Mouse (Mus musculus) megakaryocyte-erythroid progenitor cell, adult 5-6 weeks (primary cell): Measurements from ENCODE around the gene Nhs. TPM values are rescaled to one million over a fixed set of nuclear protein-coding genes. Genes with fewer than 3 reads are reported as not detected.

Experiments
- ATAC-seq: replicated peaks from 2 replicates; pipeline ENCODE4 v1.8.0; 2016; ENCODE audit warnings: mild to moderate bottlenecking, inconsistent platforms; ENCODE audit not compliant: severe bottlenecking, poor library complexity, low FRiP score, low TSS enrichment
- total RNA-seq, 2 experiments: library from RNA; stranded (forward) in 1 of 2; stranded (reverse) in 1 of 2; fragments of 200-1000, 215-1000 nt in 1 of 2; fragments of >200 nt in 1 of 2; fragmentation: Nextera tagmentation in 1 of 2; gene quantifications; 2 replicates each; pipeline ENCODE4 v1.2.3; 2014 to 2017

Nhs gene
- total RNA-seq (2014; fragmentation: Nextera tagmentation), result 0.25 TPM in 1 of 2 replicates, not detected in the other
- total RNA-seq (2017), result not detected in 2 replicates

DNA sequence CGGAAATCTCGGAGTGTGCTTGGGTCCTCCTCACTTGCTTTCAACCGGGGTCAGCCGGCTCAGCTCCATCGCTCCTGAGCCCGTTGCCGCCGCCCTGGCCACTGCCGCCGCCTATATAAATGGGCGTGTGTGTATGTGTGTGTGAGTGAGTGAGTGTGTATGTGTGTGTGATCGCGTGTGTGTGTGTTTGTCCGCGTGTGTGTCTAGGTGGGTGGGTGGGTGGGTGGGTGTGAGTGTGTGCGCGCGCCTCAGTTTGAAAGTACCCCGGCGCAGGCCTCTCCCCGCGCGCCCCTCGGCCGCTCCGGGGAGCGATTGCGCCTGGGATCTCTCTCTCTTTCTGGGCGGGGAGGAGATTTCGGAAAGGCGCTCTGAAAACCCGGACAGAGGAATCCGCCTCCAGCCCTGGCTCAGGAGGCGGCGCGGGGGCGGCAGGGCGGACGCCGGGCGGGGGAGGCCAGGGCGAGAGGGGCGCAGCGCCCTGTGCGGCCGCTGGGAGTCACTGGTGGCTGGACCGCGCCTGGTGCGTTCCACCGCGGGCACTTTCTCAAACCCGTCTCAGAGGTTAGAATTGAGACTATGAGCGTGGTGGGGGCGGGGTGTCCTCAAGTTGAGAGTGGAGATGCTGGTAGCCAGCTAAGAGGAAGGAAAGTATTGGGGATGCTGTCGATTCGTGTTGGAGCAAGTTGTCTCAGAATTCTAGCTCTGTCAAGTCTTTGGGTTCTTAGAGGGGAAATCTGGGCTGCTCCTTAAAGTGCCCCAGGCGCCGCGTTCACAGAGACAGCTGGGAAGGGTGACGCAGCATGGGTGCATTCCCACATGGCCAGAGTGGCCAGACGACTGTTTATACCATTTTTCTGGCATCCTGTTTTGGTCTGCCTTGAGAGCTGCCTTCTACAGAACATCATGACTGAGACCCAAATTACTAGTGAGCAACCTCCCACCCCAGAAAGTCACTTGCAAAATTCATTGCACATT lies at the start of gene Nhs:
Nhs (minus strand) TSS at position 94 of the 975 bp plus-strand sequence.
- ATAC-seq, result peak; percentile 76

DNA sequence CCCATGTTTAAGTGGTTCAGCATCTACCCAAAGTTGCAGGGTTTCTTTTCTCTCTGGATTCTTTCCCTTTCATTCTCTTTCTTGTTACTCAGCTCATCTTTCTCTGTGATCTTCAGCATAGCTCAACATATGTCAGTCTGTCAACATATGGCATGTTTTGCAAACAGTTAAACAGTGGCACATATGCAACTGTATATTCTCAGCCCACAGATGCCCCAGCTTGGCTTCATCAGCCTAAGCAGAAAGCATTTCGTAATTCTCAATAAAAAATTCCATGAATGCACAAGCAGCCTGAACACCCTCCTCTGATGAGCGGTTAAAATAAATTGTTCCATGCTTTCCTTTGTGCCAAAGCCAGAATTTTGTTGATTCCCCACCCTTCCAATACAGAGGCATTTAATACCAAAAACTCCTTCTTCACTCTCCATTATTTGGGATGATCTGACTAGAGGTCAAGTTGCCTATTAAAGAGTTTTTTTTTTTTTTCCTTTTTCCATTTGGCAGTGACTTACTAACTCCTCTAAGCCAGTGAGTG lies 46.9 kb upstream of the Nhs start:
- no peak for ATAC-seq

DNA sequence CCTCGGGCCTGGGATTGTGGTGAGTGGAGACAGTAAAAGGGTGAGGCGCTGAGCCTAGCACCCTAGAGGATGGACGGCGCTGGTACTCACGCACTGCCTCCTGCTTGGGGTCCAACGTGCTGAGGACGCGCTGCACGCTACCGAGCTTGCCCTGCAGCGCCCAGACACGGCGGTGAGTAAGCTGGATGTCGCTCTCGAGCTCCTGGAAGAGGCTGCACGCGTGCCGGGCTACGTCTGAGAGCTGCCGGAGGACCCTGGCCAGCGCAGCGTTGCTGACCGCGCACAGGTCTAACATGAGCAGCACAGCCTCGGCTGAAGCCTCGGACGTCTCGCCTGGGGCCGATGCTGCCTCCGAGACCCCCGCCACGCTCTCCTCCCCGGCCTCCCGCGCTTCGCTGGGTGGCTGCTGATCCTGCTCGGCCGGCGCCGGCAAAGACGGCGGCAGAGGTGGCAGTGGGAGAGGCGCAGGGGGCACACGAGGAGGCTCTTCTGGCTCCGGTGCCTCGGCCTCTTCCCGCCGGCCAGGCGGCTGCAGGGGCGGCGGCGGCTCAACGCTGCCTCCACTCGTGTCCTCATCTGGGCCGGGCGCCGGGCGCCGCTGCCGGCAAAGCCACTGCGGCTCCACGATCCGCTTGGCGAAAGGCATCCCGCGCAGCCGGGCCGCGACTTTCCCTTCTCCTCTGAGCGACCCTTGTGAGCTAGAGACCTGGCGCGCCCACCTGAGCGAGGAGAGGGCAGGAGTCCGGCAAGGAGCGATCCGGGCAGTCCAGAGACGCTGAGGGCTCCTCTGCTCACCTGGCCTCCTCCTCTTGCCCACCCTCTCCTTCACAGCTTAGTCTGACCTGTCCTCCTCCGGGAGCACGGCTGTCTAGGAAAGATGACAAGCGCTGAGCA lies 540 bp downstream of the Nhs start:
- peak; percentile 72 for ATAC-seq

DNA sequence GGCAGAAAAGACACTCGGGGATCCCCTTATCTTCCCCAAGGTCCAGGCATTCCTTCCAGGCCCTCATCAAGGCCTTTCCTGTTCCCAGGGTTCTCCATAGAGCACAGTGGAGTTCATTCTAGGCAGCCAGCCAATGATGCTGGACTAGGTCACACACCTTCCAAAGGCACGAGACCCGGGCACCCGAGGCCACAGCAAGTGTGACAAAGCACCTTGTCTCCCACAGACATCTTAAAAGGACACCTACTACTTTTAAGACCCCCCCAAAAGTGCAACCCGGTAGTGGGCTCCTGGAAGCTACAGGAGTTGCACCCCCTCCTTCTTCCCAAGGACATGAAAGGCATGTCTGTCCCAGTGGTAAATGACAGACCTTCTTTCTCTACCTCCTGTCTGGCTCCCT lies 1.4 kb downstream of the Nhs start:
- ATAC-seq, result no peak

DNA sequence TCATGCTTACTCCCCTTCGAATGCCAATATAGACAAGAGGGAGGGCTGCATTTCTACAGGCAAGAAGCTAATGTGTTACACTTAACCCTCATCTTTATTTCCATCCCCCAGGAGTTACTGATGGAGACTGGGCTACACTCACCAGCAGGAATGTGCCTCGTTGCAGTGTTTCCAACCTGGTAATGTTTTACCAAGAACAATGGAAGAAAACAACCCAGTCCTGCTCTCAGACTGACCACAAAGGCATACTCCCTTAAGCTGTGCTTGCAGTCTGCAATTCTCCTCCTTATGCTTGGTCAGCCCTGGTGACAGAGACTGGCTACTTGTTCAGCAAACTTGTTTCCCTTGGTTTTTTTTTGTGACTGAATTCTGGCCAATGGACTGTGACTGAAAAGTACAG lies 21.7 kb downstream of the Nhs start:
- ATAC-seq, result no peak

DNA sequence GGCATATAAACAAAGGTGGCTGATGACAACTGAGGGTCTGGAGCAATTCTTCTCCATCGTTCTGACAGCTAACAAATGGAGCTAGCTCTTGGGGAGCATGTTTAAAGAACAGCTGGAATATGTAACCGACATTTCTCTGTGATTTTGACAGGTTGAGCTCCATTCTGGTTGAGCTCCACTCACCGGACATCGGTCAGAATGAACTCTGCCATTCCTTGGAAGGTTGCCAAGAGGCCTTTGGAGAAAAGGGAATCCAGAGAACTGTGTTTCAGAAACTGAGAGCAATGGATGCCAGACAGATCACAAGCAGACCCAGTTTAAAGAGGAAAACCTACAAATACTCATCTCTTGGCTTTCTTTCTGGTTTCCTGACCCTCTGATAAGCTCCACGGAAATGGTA lies 46.3 kb downstream of the Nhs start:
- no peak for ATAC-seq

DNA sequence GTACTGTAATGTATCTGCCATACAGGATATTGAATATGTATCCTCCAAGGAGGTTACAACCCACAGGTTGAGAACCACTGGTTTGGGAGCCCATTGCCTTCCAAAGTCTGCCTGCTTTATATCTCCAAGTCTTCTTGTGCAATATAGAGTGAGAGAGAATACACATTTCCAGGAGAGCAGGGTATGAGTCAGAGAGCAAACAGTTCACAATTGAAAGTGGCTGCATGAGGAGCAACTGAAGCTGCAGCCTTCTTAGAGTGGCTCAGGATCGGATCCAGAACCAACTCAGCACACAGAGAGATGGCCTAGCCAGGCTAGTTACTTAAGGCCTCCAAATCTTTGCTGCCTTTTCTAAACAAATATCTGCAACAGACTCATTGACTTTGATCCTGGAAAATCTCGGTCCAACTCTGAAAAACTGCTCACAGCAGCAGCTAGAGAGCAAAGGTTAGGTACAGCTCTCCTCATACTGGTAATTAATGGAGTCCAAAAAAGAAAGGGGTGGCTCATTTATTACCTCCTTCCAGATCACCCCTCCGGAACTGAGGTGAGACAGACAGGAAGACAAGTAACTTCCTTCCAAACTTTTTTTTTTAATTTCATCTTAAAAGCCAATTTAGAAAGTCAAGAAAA lies 56.6 kb downstream of the Nhs start:
- ATAC-seq, result no peak

DNA sequence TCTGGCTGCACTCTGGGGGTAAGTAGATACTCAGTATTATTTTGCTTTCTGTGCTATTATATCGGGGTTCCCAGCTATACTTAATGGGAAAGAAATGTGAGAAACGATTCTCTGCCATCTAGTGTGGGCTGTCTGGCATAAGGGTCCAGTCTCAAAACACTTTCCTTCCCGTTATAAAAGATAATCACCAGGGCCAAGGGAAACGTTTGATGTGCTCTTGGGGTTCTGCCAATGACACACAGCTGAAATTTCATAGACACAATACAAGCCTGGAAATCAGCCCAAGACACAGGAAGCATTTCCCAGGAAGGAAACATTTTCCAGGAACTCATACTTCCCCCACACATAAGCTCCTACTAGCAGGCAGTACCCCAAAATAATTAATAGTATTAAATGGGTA lies 61.2 kb downstream of the Nhs start:
- no peak for ATAC-seq

DNA sequence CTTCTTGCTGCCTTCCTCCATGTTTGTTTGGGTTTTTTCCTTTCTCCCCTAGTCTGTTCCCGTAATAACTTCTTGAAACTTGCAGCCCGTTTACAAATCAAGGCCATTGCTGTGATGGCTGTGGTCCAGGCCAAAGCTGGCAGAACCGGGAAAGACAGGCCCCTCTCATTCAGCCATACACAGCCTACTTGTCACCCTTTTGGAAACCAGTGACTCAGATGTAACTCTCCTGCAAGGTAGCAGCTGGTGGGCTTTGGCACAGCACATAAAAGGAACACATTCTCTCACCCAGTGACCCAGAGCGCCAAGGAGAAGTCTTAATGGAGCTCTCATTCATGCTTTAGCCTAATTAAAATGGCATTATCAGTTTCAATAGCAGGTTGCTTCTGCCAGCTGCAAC lies 72.2 kb downstream of the Nhs start:
- no peak for ATAC-seq

DNA sequence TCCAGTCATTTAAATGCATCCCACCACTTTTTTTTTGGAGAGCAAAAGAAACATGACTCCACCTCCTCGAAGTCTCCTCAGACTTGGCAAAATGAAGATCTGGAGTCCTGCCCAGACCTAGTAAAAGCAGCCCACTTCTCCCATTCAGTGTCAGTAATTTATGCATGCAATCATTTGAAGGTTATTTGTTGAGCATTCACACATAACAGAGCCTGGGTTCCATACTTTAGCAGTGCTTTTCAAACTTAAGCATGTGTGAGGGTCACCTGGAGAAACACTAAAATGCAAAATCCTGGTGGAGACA lies 73.7 kb downstream of the Nhs start:
- ATAC-seq, result no peak

DNA sequence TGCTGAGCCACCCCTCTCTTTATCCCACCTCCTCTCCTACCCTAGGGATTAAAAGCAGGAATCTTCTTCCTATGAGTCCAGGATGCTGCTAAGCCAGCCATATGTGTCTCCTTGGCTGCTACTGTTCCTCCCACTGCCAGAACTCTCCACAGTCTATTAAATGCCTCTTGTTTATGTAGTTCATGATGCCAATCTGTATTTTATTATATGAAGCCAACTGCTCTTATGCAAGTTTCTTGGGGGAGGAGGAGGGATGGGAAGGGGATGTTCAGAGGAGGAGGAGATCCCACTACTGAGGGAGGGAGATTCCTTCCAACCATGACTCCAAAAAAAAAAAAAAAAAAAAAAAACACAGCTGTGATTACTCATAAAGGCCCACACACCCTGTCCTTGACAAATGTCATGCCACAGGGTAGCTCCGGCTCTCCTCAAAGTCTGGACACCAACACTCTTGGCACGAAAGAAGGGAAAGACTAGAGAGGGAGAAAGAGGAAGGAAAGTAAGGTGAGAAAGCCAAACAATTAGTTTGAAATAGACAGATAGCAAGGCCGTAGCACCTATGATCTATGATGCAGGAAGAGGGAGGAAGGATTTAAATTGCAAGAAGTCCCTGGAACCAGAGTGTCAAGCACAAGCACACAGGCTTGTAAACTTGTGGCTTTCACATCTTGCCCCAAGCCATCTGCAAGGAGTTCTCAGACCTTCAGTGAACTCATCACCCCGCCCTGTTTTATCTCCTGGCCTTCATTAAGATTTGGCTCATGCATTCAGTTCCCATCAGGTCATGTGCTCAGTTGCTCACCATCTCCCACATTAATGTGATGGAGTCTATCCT lies 74.3 kb downstream of the Nhs start:
- no peak for ATAC-seq

DNA sequence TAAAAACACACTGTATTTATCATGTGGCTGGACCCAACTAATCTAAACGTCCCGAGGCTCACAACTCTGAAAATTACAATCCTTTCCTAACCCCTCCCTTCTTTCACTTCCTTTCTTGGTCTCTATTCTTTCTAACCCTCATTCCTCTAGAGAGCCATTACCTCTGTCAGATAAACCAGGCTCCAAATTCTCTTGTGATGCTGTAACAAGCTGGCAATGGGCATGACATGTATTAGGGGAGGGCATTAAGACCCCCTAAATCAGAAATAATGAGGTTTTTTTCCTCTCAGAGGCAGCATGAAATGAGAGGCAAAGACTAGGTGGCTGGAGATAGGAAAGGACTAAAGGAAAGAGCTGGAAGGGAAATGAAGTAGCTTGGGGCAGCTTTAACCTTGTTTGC lies 96.4 kb downstream of the Nhs start:
- no peak for ATAC-seq

DNA sequence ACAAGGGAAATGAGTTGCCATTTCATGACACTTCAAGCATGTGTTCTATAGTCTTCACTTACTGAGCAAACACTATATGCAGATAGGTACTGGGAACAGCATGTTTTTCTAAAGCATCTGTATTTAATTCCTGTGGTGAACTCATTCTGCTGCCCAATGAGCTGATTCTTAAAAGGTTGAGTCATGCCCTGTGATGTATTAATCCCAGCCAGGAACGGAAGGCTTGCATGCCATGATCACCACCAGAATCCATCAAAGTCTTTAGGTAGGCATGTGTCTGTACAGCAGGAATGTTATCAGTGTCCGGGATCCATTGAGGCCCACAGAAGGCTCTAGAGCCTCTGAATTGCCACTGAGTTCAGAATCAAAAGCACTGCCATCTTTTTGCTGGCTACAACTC lies 103.9 kb downstream of the Nhs start:
- no peak for ATAC-seq

DNA sequence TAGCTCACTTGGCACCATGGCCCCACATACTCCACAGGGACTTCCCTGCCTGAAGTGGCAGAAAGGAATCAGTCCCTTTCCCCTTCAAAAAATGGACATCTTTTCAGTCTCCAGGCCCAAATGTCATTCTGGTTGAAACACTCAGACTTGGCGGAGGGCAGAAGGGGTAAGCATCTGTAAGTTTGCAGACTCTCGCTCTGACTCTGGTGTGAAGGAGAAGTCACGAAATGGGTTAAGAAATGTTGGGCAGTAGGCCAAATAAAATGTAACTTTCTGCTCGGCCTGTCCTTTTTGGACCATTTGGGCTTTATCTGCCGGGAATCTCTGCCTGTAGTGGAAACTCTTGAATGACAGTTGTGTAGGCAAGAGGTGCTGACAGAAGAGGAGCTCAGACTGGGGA lies 106.0 kb downstream of the Nhs start:
- ATAC-seq, result no peak

DNA sequence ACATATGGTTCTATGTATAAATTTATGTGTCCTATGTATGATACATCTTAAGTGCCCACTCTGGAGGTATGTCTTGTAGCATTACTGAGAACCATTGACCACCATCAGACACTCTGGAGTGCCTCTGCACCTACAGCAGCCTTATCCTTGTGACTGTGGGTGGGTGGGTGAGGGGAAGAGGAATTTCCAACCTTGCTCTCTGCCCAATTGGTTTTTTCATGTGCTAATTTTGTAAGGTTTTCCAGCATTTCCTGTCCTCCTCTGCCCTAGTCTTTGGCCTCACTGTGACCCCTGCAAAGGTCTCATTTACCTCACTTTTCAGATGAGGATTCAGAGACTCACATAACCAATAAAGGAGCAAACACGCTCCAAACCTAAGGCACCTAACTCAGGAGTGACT lies 107.0 kb downstream of the Nhs start:
- ATAC-seq, result no peak

DNA sequence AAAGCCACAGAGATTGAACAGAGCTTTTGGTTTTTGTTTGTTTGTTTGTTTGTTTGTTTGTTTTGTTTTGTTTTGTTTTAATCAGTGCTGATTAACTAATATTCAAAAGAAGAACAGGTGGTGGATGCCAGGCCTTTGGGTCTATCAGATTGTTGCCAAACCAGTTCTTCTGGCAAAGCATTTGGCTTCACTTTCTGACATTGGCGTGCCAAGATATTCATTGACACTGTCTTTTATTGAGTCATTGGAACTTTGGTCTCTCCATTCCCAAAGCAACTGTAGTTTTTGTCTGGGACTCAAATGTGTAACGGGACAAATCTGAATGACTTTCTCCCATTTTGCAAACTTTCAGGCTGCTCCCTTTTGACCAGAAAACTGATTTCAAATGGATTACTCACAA lies 109.9 kb downstream of the Nhs start:
- ATAC-seq, result no peak

DNA sequence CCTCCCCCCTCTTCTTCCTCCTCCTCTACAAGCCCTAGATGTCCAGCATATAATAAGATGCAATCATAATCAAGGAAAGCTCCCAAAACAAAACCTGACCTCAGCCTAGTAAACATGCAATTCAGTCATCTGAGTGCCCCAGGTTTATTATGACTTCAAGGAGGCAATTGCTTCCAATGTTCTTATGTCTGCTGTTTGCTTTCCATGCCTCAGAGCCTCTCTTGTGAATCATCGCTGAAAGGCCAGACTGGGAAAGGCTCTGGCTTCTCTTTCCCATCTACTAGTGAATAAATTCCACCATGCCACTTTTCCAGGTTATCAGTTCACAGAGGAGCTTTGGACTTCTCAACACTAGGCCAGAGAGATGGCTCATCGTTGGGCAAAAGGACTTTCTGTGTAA lies 114.0 kb downstream of the Nhs start:
- no peak for ATAC-seq

DNA sequence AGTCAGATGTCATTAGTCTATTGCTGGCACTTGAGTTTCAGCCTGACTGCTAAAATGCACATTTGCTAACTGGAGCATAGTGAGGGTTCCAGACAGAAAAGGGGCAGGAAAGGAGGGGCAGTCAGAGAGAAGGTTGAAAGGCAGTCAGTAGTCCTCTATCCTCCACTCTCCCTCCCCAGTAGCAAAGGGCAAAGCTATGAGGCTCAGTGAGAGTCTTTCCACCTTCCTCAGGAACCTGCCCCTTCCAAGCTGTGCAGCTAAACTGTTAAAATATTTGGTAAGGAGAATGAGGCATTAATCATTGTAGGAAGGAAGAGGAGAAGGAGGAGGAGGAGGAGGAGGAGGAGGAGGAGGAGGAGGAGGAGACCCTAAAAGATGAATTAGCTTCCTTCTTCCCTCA lies 115.4 kb downstream of the Nhs start:
- no peak for ATAC-seq
